Mouse (Mus musculus) CH12.LX (cell line): ENCODE data around the gene Cort.

Experiments used
- BHLHE40 ChIP-seq: IDR thresholded peaks from 2 replicates; pipeline ENCODE4 v1.6.1; 2011; ENCODE audit warnings: mild to moderate bottlenecking, low read depth, low read length, improper control_type of control experiment
- CTCF ChIP-seq, 2 experiments: IDR thresholded peaks in 1 of 2; conservative IDR thresholded peaks in 1 of 2; 2 replicates each; pipeline ENCODE4 v1.5.1; 2011 to 2012; ENCODE audit warnings: low read depth in 2 of 2, low read length in 2 of 2, improper control_type of control experiment in 1 of 2, inconsistent platforms in 1 of 2, mild to moderate bottlenecking in 1 of 2, moderate library complexity in 1 of 2
- MAX ChIP-seq: IDR thresholded peaks from 2 replicates; pipeline ENCODE4 v1.6.1; 2011; ENCODE audit warnings: low read length, improper control_type of control experiment
- POLR2A ChIP-seq: IDR thresholded peaks from 2 replicates; pipeline ENCODE4 v1.6.1; 2011; ENCODE audit warnings: low read depth, mild to moderate bottlenecking, improper control_type of control experiment, low read length
- ZMIZ1 ChIP-seq: IDR thresholded peaks from 2 replicates; pipeline ENCODE4 v1.6.1; 2012; ENCODE audit warnings: low read depth, mild to moderate bottlenecking, inconsistent platforms, low read length, improper control_type of control experiment

DNA sequence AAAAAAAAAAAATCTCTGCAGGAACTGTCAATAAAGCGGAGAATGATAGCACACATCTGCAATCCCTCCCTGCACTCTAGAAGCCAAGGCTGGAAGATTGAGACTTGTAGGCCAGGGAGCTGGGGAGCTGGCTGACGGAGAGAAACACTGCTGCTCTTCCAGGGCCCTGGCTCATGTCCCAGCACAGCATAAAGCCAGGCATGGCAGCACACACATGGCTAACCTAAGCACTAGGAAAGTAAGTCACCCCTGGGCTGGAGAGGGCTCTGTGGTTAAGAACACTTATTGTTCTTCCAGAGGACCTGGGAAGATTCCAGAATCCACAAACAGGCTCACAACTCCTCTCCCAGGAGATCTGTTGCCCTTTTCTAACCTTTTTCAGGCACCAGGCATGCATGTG lies 46.1 kb upstream of the Cort start:
- TF ChIP-seq MAX (no peak), ZMIZ1 (no peak), POLR2A (no peak), BHLHE40 (no peak), CTCF (conservative IDR thresholded peaks at IDR 0.05 in 1 of 2, IDR thresholded peaks at IDR 0.05 in 1 of 2; ENCODE audit: low read depth in 2 of 2, low read length in 2 of 2) (no peak)
